Mouse (Mus musculus) cortical plate, adult 2 months (tissue): Measurements from ENCODE around the gene Usp33.

ENCODE experiments used
- CTCF ChIP-seq: fragments of 200-500 bp; IDR thresholded peaks from 2 replicates; pipeline ENCODE4 v1.5.1; 2011; ENCODE audit warnings: mild to moderate bottlenecking, control low read depth, low read length; ENCODE audit not compliant: insufficient read depth; ENCODE audit errors: extremely low read depth
- POLR2A ChIP-seq: fragments of 200-500 bp; IDR thresholded peaks from 2 replicates; pipeline ENCODE4 v1.6.1; 2011; ENCODE audit warnings: mild to moderate bottlenecking, low read length, control low read depth; ENCODE audit not compliant: insufficient read depth; ENCODE audit errors: extremely low read depth

- no peak for TF ChIP-seq CTCF
- TF ChIP-seq POLR2A: no peak
Observed at GRCm38 (mm10) chr3:152428925-152429324, 82.6 kb downstream of the Usp33 start.
